Mouse (Mus musculus) intestine, embryonic 14.5 days (tissue): ENCODE measurements at regions not wholly inside any gene's neighbourhood (a gene's known extent, or its start where the extent isn't known, plus 50 kb on each side); places are given as distances from the start of the nearest gene placed in this dataset.

Source experiments
- ATAC-seq: fragments of 200-750 bp; cut with Nextera tagmentation; replicated peaks from 2 replicates; pipeline ENCODE4 v1.8.0; 2017; ENCODE audit warnings: low read depth, moderate number of reproducible peaks, moderate TSS enrichment, moderate library complexity; ENCODE audit not compliant: low FRiP score, low TSS enrichment
- DNase-seq: peaks from one replicate; pipeline ENCODE4 v3.0.0-alpha.2; 2018; ENCODE audit warnings: low spot score
- H3K27ac ChIP-seq: fragments of 300-500 bp; sonication (generic); 2 replicates; pipeline ENCODE4 v1.5.1; 2014; ENCODE audit warnings: low read depth, mild to moderate bottlenecking, control low read depth
- H3K27me3 ChIP-seq: fragments of 300-500 bp; sonication (generic); replicated peaks from 2 replicates; pipeline ENCODE4 v1.6.1; 2014; ENCODE audit warnings: low read length, control low read depth; ENCODE audit not compliant: control insufficient read depth, insufficient read depth
- H3K36me3 ChIP-seq: fragments of 300-500 bp; sonication (generic); 2 replicates; pipeline ENCODE4 v1.6.1; 2014; ENCODE audit warnings: low read length, control low read depth; ENCODE audit not compliant: control insufficient read depth, insufficient read depth
- H3K4me1 ChIP-seq: fragments of 300-500 bp; sonication (generic); replicated peaks from 2 replicates; pipeline ENCODE4 v1.6.1; 2014; ENCODE audit warnings: low read length, control low read depth, mixed read lengths; ENCODE audit not compliant: control insufficient read depth, insufficient read depth
- H3K4me2 ChIP-seq: fragments of 300-500 bp; sonication (generic); 2 replicates; pipeline ENCODE4 v1.6.1; 2014; ENCODE audit warnings: low read length
- H3K4me3 ChIP-seq: fragments of 300-500 bp; sonication (generic); 2 replicates; pipeline ENCODE4 v1.5.1; 2014; ENCODE audit warnings: low read depth, low read length, control low read depth, mixed read lengths
- H3K9ac ChIP-seq: fragments of 300-500 bp; sonication (generic); 2 replicates; pipeline ENCODE4 v1.6.1; 2014; ENCODE audit warnings: mild to moderate bottlenecking, low read length
- H3K9me3 ChIP-seq: fragments of 300-500 bp; sonication (generic); 2 replicates; pipeline ENCODE4 v1.6.1; 2016; ENCODE audit warnings: low read length, control low read depth; ENCODE audit not compliant: control insufficient read depth
- WGBS: fragments of 180-500 bp; shearing (Covaris S2); extraction: QIAGEN DNeasy Blood & Tissue Kit; methylation state at CpG from one replicate; pipeline ENCODE4 v1.1.7; 2014; 5-methylcytosine and 5-hydroxymethylcytosine counted together

- Histone ChIP-seq H3K4me1 (peaks cover 15% of the 10 kb centered on the region), H3K9ac (no peak overlapping the region), H3K27ac (no peak overlapping the region), H3K4me2 (no peak overlapping the region), H3K36me3 (no peaks in the 10 kb centered on the region), H3K9me3 (no peaks in the 10 kb centered on the region), H3K4me3 (no peak overlapping the region), H3K27me3 (peaks cover 9% of the 10 kb centered on the region; the same call in 1 of the 2 replicates)
- no peak for DNase-seq
- 60% methylated on average over 18 of the region's 18 CpGs for WGBS
- ATAC-seq, result no peak
Measured at GRCm38 (mm10) chr8:26677584-26678138, 299.5 kb upstream of the Zfp703 start.

- no peaks in the 10 kb centered on the region for H3K36me3 ChIP-seq
- no peak overlapping the region for H3K27ac ChIP-seq
- no peak overlapping the region for H3K4me2 ChIP-seq
- H3K4me1 ChIP-seq, result no peaks in the 10 kb centered on the region
- H3K4me3 ChIP-seq, result no peak overlapping the region
- DNase-seq (no peak), ATAC-seq (no peak)
- no peaks in the 10 kb centered on the region for H3K9me3 ChIP-seq
- no peak overlapping the region for H3K9ac ChIP-seq
- whole genome bisulfite sequencing, result 56% methylated on average over 11 of the region's 11 CpGs
- H3K27me3 ChIP-seq, result peaks cover 11% of the 10 kb centered on the region; the same call in 1 of the 2 replicates
Measured at GRCm38 (mm10) chr8:26680891-26681381, 296.2 kb upstream of the Zfp703 start.

- peaks cover 14% of the 10 kb centered on the region for H3K4me1 ChIP-seq
- ATAC-seq, result no peak
Measured at GRCm38 (mm10) chr8:26687146-26687545, 290.0 kb upstream of the Zfp703 start.

GRCm38 (mm10) chr8:26688035-26688434, 289.1 kb upstream of the Zfp703 start:
- Histone ChIP-seq H3K36me3 (no peaks in the 10 kb centered on the region), H3K4me2 (no peak overlapping the region), H3K27ac (no peak overlapping the region), H3K4me1 (peaks cover 14% of the 10 kb centered on the region), H3K9ac (no peak overlapping the region), H3K9me3 (no peaks in the 10 kb centered on the region), H3K4me3 (no peak overlapping the region), H3K27me3 (peaks cover 14% of the 10 kb centered on the region)
- DNase-seq, result no peak
- ATAC-seq, result no peak
- 61% methylated on average over 4 of the region's 4 CpGs for WGBS

More at GRCm38 (mm10) chr8:26687146-26687545, 290.0 kb upstream of the Zfp703 start:
- DNase-seq, result no peak
- Histone ChIP-seq H3K9ac (no peak overlapping the region), H3K9me3 (no peaks in the 10 kb centered on the region), H3K4me2 (no peak overlapping the region), H3K27me3 (peaks cover 12% of the 10 kb centered on the region), H3K27ac (no peak overlapping the region), H3K4me3 (no peak overlapping the region), H3K36me3 (no peaks in the 10 kb centered on the region)

- H3K4me3 ChIP-seq, result no peak overlapping the region
- 56% methylated on average over 5 of the region's 5 CpGs for WGBS
- DNase-seq (no peak), ATAC-seq (no peak)
- no peak overlapping the region for H3K27ac ChIP-seq
- no peak overlapping the region for H3K4me2 ChIP-seq
- H3K4me1 ChIP-seq, result peaks cover 14% of the 10 kb centered on the region
- H3K9me3 ChIP-seq, result no peaks in the 10 kb centered on the region
- peaks cover 14% of the 10 kb centered on the region for H3K27me3 ChIP-seq
- no peak overlapping the region for H3K9ac ChIP-seq
- no peaks in the 10 kb centered on the region for H3K36me3 ChIP-seq
Measured at GRCm38 (mm10) chr8:26688745-26689478, 288.2 kb upstream of the Zfp703 start.

- Histone ChIP-seq H3K4me3 (no peak overlapping the region), H3K27ac (no peak overlapping the region), H3K27me3 (peaks cover 14% of the 10 kb centered on the region), H3K36me3 (no peaks in the 10 kb centered on the region), H3K9ac (no peak overlapping the region), H3K9me3 (no peaks in the 10 kb centered on the region), H3K4me1 (peaks cover 14% of the 10 kb centered on the region), H3K4me2 (no peak overlapping the region)
- DNase-seq (no peak), ATAC-seq (0 out of 2 replicates have a peak, but pooled peaks have one; percentile 32)
- WGBS, result 24% methylated on average over 10 of the region's 10 CpGs
Measured at GRCm38 (mm10) chr8:26689479-26690177, 287.5 kb upstream of the Zfp703 start.

- no peak overlapping the region for H3K4me2 ChIP-seq
- no peak overlapping the region for H3K4me3 ChIP-seq
- no peaks in the 10 kb centered on the region for H3K36me3 ChIP-seq
- DNase-seq (no peak), ATAC-seq (no peak)
- no peak overlapping the region for H3K9ac ChIP-seq
- H3K27me3 ChIP-seq, result peaks cover 14% of the 10 kb centered on the region
- 32% methylated on average over 6 of the region's 6 CpGs for WGBS
- peaks cover 14% of the 10 kb centered on the region for H3K4me1 ChIP-seq
- no peak overlapping the region for H3K27ac ChIP-seq
- H3K9me3 ChIP-seq, result no peaks in the 10 kb centered on the region
Measured at GRCm38 (mm10) chr8:26690178-26690735, 286.9 kb upstream of the Zfp703 start.

- H3K4me3 ChIP-seq, result no peak overlapping the region
- no peaks in the 10 kb centered on the region for H3K9me3 ChIP-seq
- no peak overlapping the region for H3K4me2 ChIP-seq
- no peaks in the 10 kb centered on the region for H3K27me3 ChIP-seq
- no peak overlapping the region for H3K9ac ChIP-seq
- WGBS, result 89% methylated on average over 1 of the region's 4 CpGs
- H3K27ac ChIP-seq, result no peak overlapping the region
- ATAC-seq, result no peak
- no peak for DNase-seq
- no peaks in the 10 kb centered on the region for H3K4me1 ChIP-seq
- H3K36me3 ChIP-seq, result no peaks in the 10 kb centered on the region
Measured at GRCm38 (mm10) chr8:26697579-26698084, 279.5 kb upstream of the Zfp703 start.
